Mouse (Mus musculus) testis, adult 2 months (tissue): ENCODE measurements at regions not wholly inside any gene's neighbourhood (a gene's known extent, or its start where the extent isn't known, plus 50 kb on each side); places are given as distances from the start of the nearest gene placed in this dataset.
"Not testable (repeated sequence)": the region's sequence is repeated elsewhere in the genome, so short reads cannot be mapped to it uniquely, and the experiment has no call there.

ENCODE experiments used
- H3K27ac ChIP-seq: fragments of 200-500 bp; 2 replicates; pipeline ENCODE4 v1.5.1; 2012; ENCODE audit warnings: low read depth, low read length; ENCODE audit not compliant: control insufficient read depth, insufficient read depth
- H3K27me3 ChIP-seq: fragments of 200-500 bp; 2 replicates; pipeline ENCODE4 v1.6.1; 2012; ENCODE audit warnings: mild to moderate bottlenecking, low read length, moderate library complexity; ENCODE audit not compliant: control insufficient read depth, insufficient read depth
- H3K36me3 ChIP-seq: fragments of 200-500 bp; 2 replicates; pipeline ENCODE4 v1.6.1; 2012; ENCODE audit warnings: mild to moderate bottlenecking, low read length; ENCODE audit not compliant: control insufficient read depth, insufficient read depth
- H3K4me1 ChIP-seq: fragments of 200-500 bp; 2 replicates; pipeline ENCODE4 v1.6.1; 2012; ENCODE audit warnings: low read length; ENCODE audit not compliant: control insufficient read depth, insufficient read depth
- H3K4me3 ChIP-seq: fragments of 200-500 bp; 2 replicates; pipeline ENCODE4 v1.5.1; 2012; ENCODE audit warnings: low read depth, mild to moderate bottlenecking, low read length, moderate library complexity, mixed read lengths; ENCODE audit not compliant: control insufficient read depth
- CTCF ChIP-seq: fragments of 200-500 bp; IDR thresholded peaks from 2 replicates; pipeline ENCODE4 v1.5.1; 2012; ENCODE audit warnings: low read depth, mild to moderate bottlenecking, inconsistent platforms, low read length, moderate library complexity; ENCODE audit not compliant: control insufficient read depth, insufficient read depth, insufficient replicate concordance
- POLR2A ChIP-seq: fragments of 200-500 bp; IDR thresholded peaks from 2 replicates; pipeline ENCODE4 v1.6.1; 2012; ENCODE audit warnings: low read depth, mild to moderate bottlenecking, inconsistent platforms, low read length, moderate library complexity; ENCODE audit not compliant: control insufficient read depth

- Histone ChIP-seq H3K27ac (no peak overlapping the region), H3K27me3 (no peaks in the 10 kb centered on the region), H3K36me3 (no peaks in the 10 kb centered on the region), H3K4me1 (no peaks in the 10 kb centered on the region; the same call in 1 of the 2 replicates), H3K4me3 (no peak overlapping the region; the same call in 1 of the 2 replicates)
- no peak for TF ChIP-seq CTCF
These were observed 217.5 kb upstream of the Zpld1 start for GRCm38 (mm10) chr16:55515228-55515696.

- H3K27ac ChIP-seq = no peak overlapping the region
These were observed 216.8 kb upstream of the Zpld1 start for GRCm38 (mm10) chr16:55514448-55515200.

GRCm38 (mm10) chr16:55504796-55505413 lies 207.1 kb upstream of the Zpld1 start:
- Histone ChIP-seq H3K27me3 (no peaks in the 10 kb centered on the region), H3K4me3 (no peak overlapping the region), H3K4me1 (no peaks in the 10 kb centered on the region), H3K27ac (no peak overlapping the region), H3K36me3 (no peaks in the 10 kb centered on the region)
- TF ChIP-seq POLR2A = no peak
- TF ChIP-seq CTCF = no peak

More at GRCm38 (mm10) chr16:55514448-55515200, 216.8 kb upstream of the Zpld1 start:
- Histone ChIP-seq H3K36me3 (no peaks in the 10 kb centered on the region), H3K4me3 (no peak overlapping the region), H3K4me1 (no peaks in the 10 kb centered on the region; the same call in 1 of the 2 replicates), H3K27me3 (no peaks in the 10 kb centered on the region)
- TF ChIP-seq CTCF (no peak), POLR2A (no peak)

GRCm38 (mm10) chr16:55504274-55504673 lies 206.5 kb upstream of the Zpld1 start:
- H3K4me1 ChIP-seq = no peaks in the 10 kb centered on the region
- no peaks in the 10 kb centered on the region for H3K27me3 ChIP-seq
- no peak overlapping the region for H3K4me3 ChIP-seq
- TF ChIP-seq POLR2A (no peak), CTCF (no peak)
- no peak overlapping the region for H3K27ac ChIP-seq
- H3K36me3 ChIP-seq = no peaks in the 10 kb centered on the region

GRCm38 (mm10) chr16:55503273-55503672 lies 205.5 kb upstream of the Zpld1 start:
- H3K4me1 ChIP-seq = no peaks in the 10 kb centered on the region

GRCm38 (mm10) chr16:55499831-55500230 lies 202.0 kb upstream of the Zpld1 start:
- not testable (repeated sequence) for H3K27me3 ChIP-seq, H3K4me3 ChIP-seq, H3K36me3 ChIP-seq, H3K4me1 ChIP-seq, H3K27ac ChIP-seq

More at GRCm38 (mm10) chr16:55503273-55503672, 205.5 kb upstream of the Zpld1 start:
- TF ChIP-seq POLR2A = no peak
- no peak for TF ChIP-seq CTCF
- Histone ChIP-seq H3K36me3 (no peaks in the 10 kb centered on the region), H3K4me3 (no peak overlapping the region), H3K27ac (no peak overlapping the region), H3K27me3 (no peaks in the 10 kb centered on the region)

GRCm38 (mm10) chr16:55495051-55495450 lies 197.3 kb upstream of the Zpld1 start:
- no peaks in the 10 kb centered on the region for H3K27me3 ChIP-seq
- H3K36me3 ChIP-seq = no peaks in the 10 kb centered on the region
- peaks cover 5% of the 10 kb centered on the region for H3K4me1 ChIP-seq
- TF ChIP-seq CTCF (no peak), POLR2A (no peak)
- H3K4me3 ChIP-seq = no peak overlapping the region
- H3K27ac ChIP-seq = no peak overlapping the region

- H3K27ac ChIP-seq = no peak overlapping the region
- H3K4me1 ChIP-seq = peaks cover 5% of the 10 kb centered on the region
- no peak for TF ChIP-seq CTCF
- no peak for TF ChIP-seq POLR2A
- H3K4me3 ChIP-seq = no peak overlapping the region
- no peaks in the 10 kb centered on the region for H3K36me3 ChIP-seq
- H3K27me3 ChIP-seq = no peaks in the 10 kb centered on the region
These were observed 196.4 kb upstream of the Zpld1 start for GRCm38 (mm10) chr16:55494162-55494561.
